Mouse (Mus musculus): ENCODE data around the gene Fblim1.

The Fblim1 gene

GRCm38 (mm10) chr4:141552484-141552883 lies 53.4 kb downstream of the Fblim1 start:
- Histone ChIP-seq H3K4me1 (replicated peaks; ENCODE audit: low read depth, low read length) (peaks cover 69% of the 10 kb centered on the region), H3K9me3 (ENCODE audit: low read length) (no peaks in the 10 kb centered on the region), H3K36me3 (ENCODE audit: insufficient read depth, low read length) (peaks cover 19% of the 10 kb centered on the region), H3K4me3 (replicated peaks; ENCODE audit: low read length) (no peak overlapping the region), H3K27me3 (ENCODE audit: insufficient read depth, low read length) (no peaks in the 10 kb centered on the region)
- no peak for TF ChIP-seq CTCF (conservative IDR thresholded peaks at IDR 0.05; ENCODE audit: low read length)
- TF ChIP-seq POU5F1 (IDR thresholded peaks at IDR 0.05; ENCODE audit: borderline replicate concordance, low read length): no peak
- TF ChIP-seq NANOG (IDR thresholded peaks at IDR 0.05; ENCODE audit: borderline replicate concordance, low read length): no peak

- H3K4me1 ChIP-seq (replicated peaks; ENCODE audit: low read depth, low read length): peaks cover 45% of the 10 kb centered on the region
- peaks cover 7% of the 10 kb centered on the region; the same call in 1 of the 2 replicates for H3K36me3 ChIP-seq (ENCODE audit: insufficient read depth, low read length)
- no peaks in the 10 kb centered on the region for H3K27me3 ChIP-seq (ENCODE audit: insufficient read depth, low read length)
- no peaks in the 10 kb centered on the region for H3K9me3 ChIP-seq (ENCODE audit: low read length)
- peak overlapping the region; percentile 92 for H3K4me3 ChIP-seq (replicated peaks; ENCODE audit: low read length)
- no peak for TF ChIP-seq NANOG (IDR thresholded peaks at IDR 0.05; ENCODE audit: borderline replicate concordance, low read length)
- no peak for TF ChIP-seq CTCF (conservative IDR thresholded peaks at IDR 0.05; ENCODE audit: low read length)
- TF ChIP-seq POU5F1 (IDR thresholded peaks at IDR 0.05; ENCODE audit: borderline replicate concordance, low read length): no peak
Observed at GRCm38 (mm10) chr4:141547299-141547698, 58.6 kb downstream of the Fblim1 start.

- Histone ChIP-seq H3K36me3 (ENCODE audit: insufficient read depth, low read length) (peaks cover 7% of the 10 kb centered on the region; the same call in 1 of the 2 replicates), H3K4me1 (replicated peaks; ENCODE audit: low read depth, low read length) (peaks cover 43% of the 10 kb centered on the region), H3K27me3 (ENCODE audit: insufficient read depth, low read length) (no peaks in the 10 kb centered on the region), H3K9me3 (ENCODE audit: low read length) (no peaks in the 10 kb centered on the region), H3K4me3 (replicated peaks; ENCODE audit: low read length) (peak overlapping the region; percentile 92)
- no peak for TF ChIP-seq CTCF (conservative IDR thresholded peaks at IDR 0.05; ENCODE audit: low read length)
- TF ChIP-seq POU5F1 (IDR thresholded peaks at IDR 0.05; ENCODE audit: borderline replicate concordance, low read length): no peak
- TF ChIP-seq NANOG (IDR thresholded peaks at IDR 0.05; ENCODE audit: borderline replicate concordance, low read length): no peak
Observed at GRCm38 (mm10) chr4:141546334-141547200, 59.3 kb downstream of the Fblim1 start.

GRCm38 (mm10) chr4:141545743-141546333 lies 60.1 kb downstream of the Fblim1 start:
- H3K36me3 ChIP-seq (ENCODE audit: insufficient read depth, low read length): peaks cover 7% of the 10 kb centered on the region; the same call in 1 of the 2 replicates
- no peaks in the 10 kb centered on the region for H3K27me3 ChIP-seq (ENCODE audit: insufficient read depth, low read length)
- no peak for TF ChIP-seq CTCF (conservative IDR thresholded peaks at IDR 0.05; ENCODE audit: low read length)
- TF ChIP-seq POU5F1 (IDR thresholded peaks at IDR 0.05; ENCODE audit: borderline replicate concordance, low read length): no peak
- TF ChIP-seq NANOG (IDR thresholded peaks at IDR 0.05; ENCODE audit: borderline replicate concordance, low read length): no peak
- H3K4me3 ChIP-seq (replicated peaks; ENCODE audit: low read length): peak overlapping the region; percentile 92
- H3K9me3 ChIP-seq (ENCODE audit: low read length): no peaks in the 10 kb centered on the region
- H3K4me1 ChIP-seq (replicated peaks; ENCODE audit: low read depth, low read length): peaks cover 36% of the 10 kb centered on the region

GRCm38 (mm10) chr4:141545071-141545742 lies 60.7 kb downstream of the Fblim1 start:
- peaks cover 35% of the 10 kb centered on the region for H3K4me1 ChIP-seq (replicated peaks; ENCODE audit: low read depth, low read length)
- H3K27me3 ChIP-seq (ENCODE audit: insufficient read depth, low read length): no peaks in the 10 kb centered on the region
- TF ChIP-seq POU5F1 (IDR thresholded peaks at IDR 0.05; ENCODE audit: borderline replicate concordance, low read length) (no peak), NANOG (IDR thresholded peaks at IDR 0.05; ENCODE audit: borderline replicate concordance, low read length) (no peak), CTCF (conservative IDR thresholded peaks at IDR 0.05; ENCODE audit: low read length) (no peak)
- H3K36me3 ChIP-seq (ENCODE audit: insufficient read depth, low read length): peaks cover 7% of the 10 kb centered on the region; the same call in 1 of the 2 replicates
- H3K4me3 ChIP-seq (replicated peaks; ENCODE audit: low read length): peak overlapping the region; percentile 92
- no peaks in the 10 kb centered on the region for H3K9me3 ChIP-seq (ENCODE audit: low read length)

GRCm38 (mm10) chr4:141544536-141544935 lies 61.4 kb downstream of the Fblim1 start:
- Histone ChIP-seq H3K36me3 (ENCODE audit: insufficient read depth, low read length) (peaks cover 3% of the 10 kb centered on the region; the same call in 1 of the 2 replicates), H3K27me3 (ENCODE audit: insufficient read depth, low read length) (no peaks in the 10 kb centered on the region), H3K9me3 (ENCODE audit: low read length) (no peaks in the 10 kb centered on the region), H3K4me3 (replicated peaks; ENCODE audit: low read length) (peak overlapping the region; percentile 92), H3K4me1 (replicated peaks; ENCODE audit: low read depth, low read length) (peaks cover 36% of the 10 kb centered on the region)
- TF ChIP-seq NANOG (IDR thresholded peaks at IDR 0.05; ENCODE audit: borderline replicate concordance, low read length) (no peak), POU5F1 (IDR thresholded peaks at IDR 0.05; ENCODE audit: borderline replicate concordance, low read length) (no peak), CTCF (conservative IDR thresholded peaks at IDR 0.05; ENCODE audit: low read length) (no peak)

GRCm38 (mm10) chr4:141543593-141543992 lies 62.3 kb downstream of the Fblim1 start:
- Histone ChIP-seq H3K9me3 (ENCODE audit: low read length) (no peaks in the 10 kb centered on the region), H3K4me3 (replicated peaks; ENCODE audit: low read length) (no peak overlapping the region), H3K27me3 (ENCODE audit: insufficient read depth, low read length) (no peaks in the 10 kb centered on the region), H3K36me3 (ENCODE audit: insufficient read depth, low read length) (no peaks in the 10 kb centered on the region), H3K4me1 (replicated peaks; ENCODE audit: low read depth, low read length) (peaks cover 38% of the 10 kb centered on the region)
- TF ChIP-seq NANOG (IDR thresholded peaks at IDR 0.05; ENCODE audit: borderline replicate concordance, low read length) (no peak), CTCF (conservative IDR thresholded peaks at IDR 0.05; ENCODE audit: low read length) (no peak), POU5F1 (IDR thresholded peaks at IDR 0.05; ENCODE audit: borderline replicate concordance, low read length) (no peak)

GRCm38 (mm10) chr4:141541851-141542250 lies 64.0 kb downstream of the Fblim1 start:
- Histone ChIP-seq H3K9me3 (ENCODE audit: low read length) (no peaks in the 10 kb centered on the region), H3K4me3 (replicated peaks; ENCODE audit: low read length) (no peak overlapping the region), H3K36me3 (ENCODE audit: insufficient read depth, low read length) (no peaks in the 10 kb centered on the region), H3K27me3 (ENCODE audit: insufficient read depth, low read length) (no peaks in the 10 kb centered on the region), H3K4me1 (replicated peaks; ENCODE audit: low read depth, low read length) (peaks cover 27% of the 10 kb centered on the region)
- TF ChIP-seq CTCF (conservative IDR thresholded peaks at IDR 0.05; ENCODE audit: low read length) (no peak), NANOG (IDR thresholded peaks at IDR 0.05; ENCODE audit: borderline replicate concordance, low read length) (no peak), POU5F1 (IDR thresholded peaks at IDR 0.05; ENCODE audit: borderline replicate concordance, low read length) (no peak)

Measured in E14TG2a.4 (cell line).